Mouse (Mus musculus): ENCODE data around the gene Dop1b. TPM values are rescaled to one million over a fixed set of nuclear protein-coding genes. Genes with fewer than 3 reads are reported as not detected.

Gene Dop1b
- polyA plus RNA-seq, 1 experiment from 2014 or later = 8.4 TPM

GRCm38 (mm10) chr16:93799936-93800335 is 88.2 kb downstream of the Dop1b start:
- no peak overlapping the region for H3K9ac ChIP-seq (ENCODE audit: low read length)
- peaks cover 15% of the 10 kb centered on the region for H3K36me3 ChIP-seq (ENCODE audit: control insufficient read depth, insufficient read depth)
- H3K4me2 ChIP-seq (ENCODE audit: low read depth, low read length) = no peak overlapping the region
- ATAC-seq (replicated peaks; ENCODE audit: extremely low read depth, insufficient read depth, low FRiP score) = no peak
- H3K4me1 ChIP-seq (ENCODE audit: control insufficient read depth, insufficient read depth, low read length) = peaks cover 7% of the 10 kb centered on the region
- H3K27me3 ChIP-seq (ENCODE audit: control insufficient read depth, insufficient read depth, low read length) = no peaks in the 10 kb centered on the region
- H3K27ac ChIP-seq (ENCODE audit: low read length) = no peak overlapping the region
- WGBS = 94% methylated on average over 16 of the region's 16 CpGs
- H3K4me3 ChIP-seq (ENCODE audit: low read length) = no peak overlapping the region
- no peaks in the 10 kb centered on the region for H3K9me3 ChIP-seq (replicated peaks; ENCODE audit: control insufficient read depth, low read length)

DNA sequence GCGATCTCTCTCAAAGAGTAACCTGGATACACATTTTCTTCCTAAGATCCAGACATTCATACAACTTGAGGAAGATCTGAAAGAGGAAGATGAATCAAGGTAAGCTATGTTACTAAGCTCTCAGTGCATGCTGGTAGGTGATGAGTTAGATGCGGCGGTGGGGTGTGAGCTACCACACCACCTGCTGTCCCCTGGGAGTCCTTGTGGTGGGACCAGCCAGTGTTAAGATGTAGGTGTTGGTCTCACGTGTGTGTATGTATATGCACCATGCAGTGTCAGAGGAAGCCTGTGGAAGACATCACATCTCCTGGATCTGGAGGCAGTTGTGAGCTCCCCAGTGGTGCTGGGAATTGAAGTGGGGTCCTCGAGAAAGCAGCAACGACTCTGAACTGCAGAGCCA is 95.5 kb downstream of the Dop1b start:
- H3K27ac ChIP-seq (ENCODE audit: low read length) = no peak overlapping the region
- peaks cover 6% of the 10 kb centered on the region for H3K4me1 ChIP-seq (ENCODE audit: control insufficient read depth, insufficient read depth, low read length)
- no peak overlapping the region for H3K9ac ChIP-seq (ENCODE audit: low read length)
- ATAC-seq (replicated peaks; ENCODE audit: extremely low read depth, insufficient read depth, low FRiP score) = no peak
- no peaks in the 10 kb centered on the region for H3K27me3 ChIP-seq (ENCODE audit: control insufficient read depth, insufficient read depth, low read length)
- H3K9me3 ChIP-seq (replicated peaks; ENCODE audit: control insufficient read depth, low read length) = peaks cover 9% of the 10 kb centered on the region
- 93% methylated on average over 6 of the region's 6 CpGs for WGBS
- H3K4me2 ChIP-seq (ENCODE audit: low read depth, low read length) = no peak overlapping the region
- H3K36me3 ChIP-seq (ENCODE audit: control insufficient read depth, insufficient read depth) = peaks cover 16% of the 10 kb centered on the region
- H3K4me3 ChIP-seq (ENCODE audit: low read length) = no peak overlapping the region

DNA sequence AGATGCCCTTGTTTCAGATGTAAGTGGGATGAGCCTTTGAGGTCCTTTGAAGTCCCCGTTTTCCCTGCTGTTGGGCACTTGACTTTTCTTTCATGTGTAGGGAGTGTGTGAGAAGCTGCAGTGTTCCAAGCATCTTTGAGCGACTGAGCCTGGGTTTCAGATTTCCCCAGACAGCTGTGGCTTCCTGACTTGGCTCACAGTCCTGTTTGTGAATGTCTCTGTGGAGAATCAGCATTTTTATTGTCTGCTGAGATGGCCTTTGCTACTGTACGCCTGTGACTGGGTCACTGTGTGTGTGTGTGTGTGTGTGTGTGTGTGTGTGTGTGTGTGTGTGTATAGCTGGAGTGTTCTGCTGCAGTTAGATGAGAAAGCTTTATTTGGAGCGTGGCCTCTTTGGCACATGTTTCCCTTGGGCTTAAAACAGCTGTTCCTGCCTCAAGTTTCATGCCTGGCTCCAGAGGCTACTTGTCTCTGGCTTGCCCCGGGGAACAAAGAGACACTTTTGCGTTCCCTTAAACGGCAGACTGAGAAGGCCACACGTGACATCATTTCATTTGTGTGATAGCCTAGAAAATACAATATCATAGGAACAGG is 96.4 kb downstream of the Dop1b start:
- Histone ChIP-seq H3K9me3 (replicated peaks; ENCODE audit: control insufficient read depth, low read length) (peaks cover 11% of the 10 kb centered on the region), H3K36me3 (ENCODE audit: control insufficient read depth, insufficient read depth) (peaks cover 16% of the 10 kb centered on the region), H3K4me3 (ENCODE audit: low read length) (no peak overlapping the region), H3K4me1 (ENCODE audit: control insufficient read depth, insufficient read depth, low read length) (peaks cover 6% of the 10 kb centered on the region), H3K27ac (ENCODE audit: low read length) (peak overlapping the region; percentile 69), H3K4me2 (ENCODE audit: low read depth, low read length) (no peak overlapping the region), H3K27me3 (ENCODE audit: control insufficient read depth, insufficient read depth, low read length) (no peaks in the 10 kb centered on the region), H3K9ac (ENCODE audit: low read length) (no peak overlapping the region)
- WGBS = 32% methylated on average over 8 of the region's 8 CpGs
- ATAC-seq (replicated peaks; ENCODE audit: extremely low read depth, insufficient read depth, low FRiP score) = peak; percentile 63

- peak overlapping the region; percentile 50 for H3K4me2 ChIP-seq (ENCODE audit: low read depth, low read length)
- H3K4me3 ChIP-seq (ENCODE audit: low read length) = peak overlapping the region; percentile 31
- H3K27ac ChIP-seq (ENCODE audit: low read length) = peak overlapping the region; percentile 89
- H3K9me3 ChIP-seq (replicated peaks; ENCODE audit: control insufficient read depth, low read length) = peaks cover 11% of the 10 kb centered on the region
- WGBS = 45% methylated on average over 20 of the region's 20 CpGs
- peak; percentile 85 for ATAC-seq (replicated peaks; ENCODE audit: extremely low read depth, insufficient read depth, low FRiP score)
- H3K9ac ChIP-seq (ENCODE audit: low read length) = peak overlapping the region; percentile 46
- no peaks in the 10 kb centered on the region for H3K27me3 ChIP-seq (ENCODE audit: control insufficient read depth, insufficient read depth, low read length)
- peaks cover 16% of the 10 kb centered on the region for H3K4me1 ChIP-seq (ENCODE audit: control insufficient read depth, insufficient read depth, low read length)
- peaks cover 8% of the 10 kb centered on the region; the same call in 1 of the 2 replicates for H3K36me3 ChIP-seq (ENCODE audit: control insufficient read depth, insufficient read depth)
Measured at GRCm38 (mm10) chr16:93815856-93816736, 104.4 kb downstream of the Dop1b start.

DNA sequence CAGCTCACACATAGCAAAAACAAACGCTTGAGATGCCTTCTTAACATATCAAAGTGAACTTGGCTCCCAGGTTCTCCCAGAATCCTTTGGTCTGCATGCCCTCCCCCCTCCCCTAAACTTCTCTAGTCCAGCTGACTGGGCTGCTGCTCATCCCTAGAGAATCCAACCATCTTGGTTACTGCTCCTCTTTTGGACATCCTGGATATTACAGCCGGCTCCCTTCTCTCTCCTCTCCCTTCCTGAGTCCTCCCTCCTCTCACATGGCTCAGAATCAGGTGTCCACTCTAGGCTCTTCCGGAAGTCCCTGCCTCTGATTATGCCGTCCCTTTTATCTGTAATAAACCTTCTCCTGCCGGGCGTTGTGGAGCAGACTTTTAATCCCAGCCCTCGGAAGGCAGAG is 105.2 kb downstream of the Dop1b start:
- H3K9ac ChIP-seq (ENCODE audit: low read length) = no peak overlapping the region
- no peak overlapping the region for H3K4me3 ChIP-seq (ENCODE audit: low read length)
- 46% methylated on average over 7 of the region's 7 CpGs for WGBS
- H3K27ac ChIP-seq (ENCODE audit: low read length) = peak overlapping the region; percentile 89
- peak overlapping the region; percentile 50; the same call in 1 of the 2 replicates for H3K4me2 ChIP-seq (ENCODE audit: low read depth, low read length)
- peaks cover 16% of the 10 kb centered on the region for H3K4me1 ChIP-seq (ENCODE audit: control insufficient read depth, insufficient read depth, low read length)
- peaks cover 10% of the 10 kb centered on the region for H3K9me3 ChIP-seq (replicated peaks; ENCODE audit: control insufficient read depth, low read length)
- 0 out of 2 replicates have a peak, but pooled peaks cover 2% of the 10 kb centered on the region for H3K36me3 ChIP-seq (ENCODE audit: control insufficient read depth, insufficient read depth)
- no peaks in the 10 kb centered on the region for H3K27me3 ChIP-seq (ENCODE audit: control insufficient read depth, insufficient read depth, low read length)
- ATAC-seq (replicated peaks; ENCODE audit: extremely low read depth, insufficient read depth, low FRiP score) = no peak

DNA sequence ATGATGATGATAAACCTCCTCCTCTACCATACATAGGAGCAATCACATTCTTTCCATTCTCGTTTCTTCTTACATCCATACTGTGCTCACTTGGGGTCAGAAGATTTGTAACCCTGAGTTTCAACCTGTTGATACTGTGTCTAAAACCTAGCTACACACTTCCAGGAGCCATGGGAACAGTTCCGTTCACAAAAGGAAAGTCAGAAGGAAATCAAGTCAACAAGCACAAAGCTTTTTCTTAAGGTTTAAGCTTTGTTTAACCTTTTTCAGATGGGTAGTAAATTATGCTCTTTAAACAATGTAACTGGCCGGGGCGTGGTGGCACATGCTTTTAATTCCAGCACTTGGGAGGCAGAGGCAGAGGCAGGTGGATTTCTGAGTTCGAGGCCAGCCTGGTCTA is 105.7 kb downstream of the Dop1b start:
- Histone ChIP-seq H3K36me3 (ENCODE audit: control insufficient read depth, insufficient read depth) (no peaks in the 10 kb centered on the region), H3K9me3 (replicated peaks; ENCODE audit: control insufficient read depth, low read length) (peaks cover 8% of the 10 kb centered on the region), H3K4me1 (ENCODE audit: control insufficient read depth, insufficient read depth, low read length) (peaks cover 16% of the 10 kb centered on the region), H3K4me3 (ENCODE audit: low read length) (no peak overlapping the region), H3K27ac (ENCODE audit: low read length) (peak overlapping the region; percentile 89; the same call in 1 of the 2 replicates), H3K27me3 (ENCODE audit: control insufficient read depth, insufficient read depth, low read length) (no peaks in the 10 kb centered on the region), H3K4me2 (ENCODE audit: low read depth, low read length) (no peak overlapping the region), H3K9ac (ENCODE audit: low read length) (no peak overlapping the region)
- no peak for ATAC-seq (replicated peaks; ENCODE audit: extremely low read depth, insufficient read depth, low FRiP score)
- 90% methylated on average over 5 of the region's 5 CpGs for WGBS

GRCm38 (mm10) chr16:93818691-93819324 is 107.1 kb downstream of the Dop1b start:
- Histone ChIP-seq H3K4me3 (ENCODE audit: low read length) (no peak overlapping the region), H3K4me1 (ENCODE audit: control insufficient read depth, insufficient read depth, low read length) (peaks cover 16% of the 10 kb centered on the region), H3K27me3 (ENCODE audit: control insufficient read depth, insufficient read depth, low read length) (no peaks in the 10 kb centered on the region), H3K36me3 (ENCODE audit: control insufficient read depth, insufficient read depth) (no peaks in the 10 kb centered on the region), H3K4me2 (ENCODE audit: low read depth, low read length) (no peak overlapping the region), H3K9ac (ENCODE audit: low read length) (no peak overlapping the region), H3K9me3 (replicated peaks; ENCODE audit: control insufficient read depth, low read length) (peaks cover 16% of the 10 kb centered on the region), H3K27ac (ENCODE audit: low read length) (no peak overlapping the region)
- WGBS = 44% methylated on average over 12 of the region's 12 CpGs
- ATAC-seq (replicated peaks; ENCODE audit: extremely low read depth, insufficient read depth, low FRiP score) = no peak

GRCm38 (mm10) chr16:93819325-93819696 is 107.6 kb downstream of the Dop1b start:
- no peak overlapping the region for H3K9ac ChIP-seq (ENCODE audit: low read length)
- ATAC-seq (replicated peaks; ENCODE audit: extremely low read depth, insufficient read depth, low FRiP score) = no peak
- H3K4me1 ChIP-seq (ENCODE audit: control insufficient read depth, insufficient read depth, low read length) = peaks cover 16% of the 10 kb centered on the region

DNA sequence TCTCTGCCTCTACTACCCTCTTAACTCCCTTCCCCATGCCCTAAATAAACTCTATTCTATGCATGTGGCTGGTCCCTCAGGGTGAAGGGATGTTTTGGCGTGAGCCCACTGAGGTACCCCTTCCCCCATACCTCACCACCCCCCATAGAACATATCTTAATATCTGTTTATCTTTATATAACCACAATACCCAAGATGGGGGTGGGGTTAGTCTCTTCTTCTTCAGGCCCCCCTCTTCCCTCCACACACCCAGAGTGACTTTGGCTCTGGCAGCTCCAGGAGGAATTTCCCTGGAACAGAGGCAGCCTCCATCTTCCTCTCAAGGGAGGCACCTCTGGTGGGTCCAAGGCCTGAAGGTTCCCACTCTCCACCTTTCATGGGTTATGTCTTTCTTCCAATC is 108.3 kb downstream of the Dop1b start:
- ATAC-seq (replicated peaks; ENCODE audit: extremely low read depth, insufficient read depth, low FRiP score) = no peak
- no peak overlapping the region for H3K4me3 ChIP-seq (ENCODE audit: low read length)
- peaks cover 25% of the 10 kb centered on the region for H3K9me3 ChIP-seq (replicated peaks; ENCODE audit: control insufficient read depth, low read length)
- H3K27ac ChIP-seq (ENCODE audit: low read length) = no peak overlapping the region
- peaks cover 16% of the 10 kb centered on the region for H3K4me1 ChIP-seq (ENCODE audit: control insufficient read depth, insufficient read depth, low read length)
- H3K9ac ChIP-seq (ENCODE audit: low read length) = no peak overlapping the region
- H3K4me2 ChIP-seq (ENCODE audit: low read depth, low read length) = no peak overlapping the region
- WGBS = 60% methylated on average over 1 of the region's 1 CpGs
- no peaks in the 10 kb centered on the region for H3K36me3 ChIP-seq (ENCODE audit: control insufficient read depth, insufficient read depth)
- H3K27me3 ChIP-seq (ENCODE audit: control insufficient read depth, insufficient read depth, low read length) = no peaks in the 10 kb centered on the region

More at GRCm38 (mm10) chr16:93819325-93819696, 107.6 kb downstream of the Dop1b start:
- H3K9me3 ChIP-seq (replicated peaks; ENCODE audit: control insufficient read depth, low read length) = peaks cover 21% of the 10 kb centered on the region
- H3K27me3 ChIP-seq (ENCODE audit: control insufficient read depth, insufficient read depth, low read length) = no peaks in the 10 kb centered on the region
- no peak overlapping the region for H3K4me2 ChIP-seq (ENCODE audit: low read depth, low read length)
- no peak overlapping the region for H3K27ac ChIP-seq (ENCODE audit: low read length)
- no peaks in the 10 kb centered on the region for H3K36me3 ChIP-seq (ENCODE audit: control insufficient read depth, insufficient read depth)
- no peak overlapping the region for H3K4me3 ChIP-seq (ENCODE audit: low read length)
- 55% methylated on average over 4 of the region's 4 CpGs for WGBS

Data from heart, embryonic 16.5 days (tissue).